Mouse (Mus musculus): ENCODE data around the gene Fam24a. TPM values are rescaled to one million over a fixed set of nuclear protein-coding genes. Genes with fewer than 3 reads are reported as not detected.

The Fam24a gene
- total RNA-seq, 4 experiments from 2014 or later: not detected

Other genes with a start within 250 kb of the Fam24a start
- not detected for gene 4933402N03Rik, start 187.6 kb upstream of the Fam24a start, total RNA-seq (2022)
- not detected for gene 5430419D17Rik, start 159.5 kb upstream of the Fam24a start, total RNA-seq (2022)
- gene Cuzd1, start 11.6 kb upstream of the Fam24a start, total RNA-seq (2022): not detected
- not detected for gene Fam24b, start 4.3 kb upstream of the Fam24a start, total RNA-seq (2022)
- 10 to 100 TPM; 11.0 to 14.8 (median 12.0) TPM for gene 2310057M21Rik, start 28.9 kb downstream of the Fam24a start, total RNA-seq (2022)
- 10 to 100 TPM; 19.4 to 21.4 (median 20.1) TPM for gene Pstk, start 37.3 kb downstream of the Fam24a start, total RNA-seq (2022)
- 10 to 100 TPM; 33.5 to 39.7 (median 35.7) TPM for gene Ikzf5, start 76.7 kb downstream of the Fam24a start, total RNA-seq (2022)
- gene Acadsb, start 76.7 kb downstream of the Fam24a start, total RNA-seq (2022): 100 to 1,000 TPM; 157 to 791 (median 490) TPM
- not detected for gene Hmx3, start 209.0 kb downstream of the Fam24a start, total RNA-seq (2022)
- gene Hmx2, start 214.9 kb downstream of the Fam24a start, total RNA-seq (2022): not detected
- 10 to 100 TPM; 68.7 to 79.5 (median 71.3) TPM for gene Bub3, start 226.4 kb downstream of the Fam24a start, total RNA-seq (2022)

All from adrenal gland, adult 8-10 months (tissue).